Comparison of ENCODE assay signal across 1 mouse cellular context in the genomic region with DNA sequence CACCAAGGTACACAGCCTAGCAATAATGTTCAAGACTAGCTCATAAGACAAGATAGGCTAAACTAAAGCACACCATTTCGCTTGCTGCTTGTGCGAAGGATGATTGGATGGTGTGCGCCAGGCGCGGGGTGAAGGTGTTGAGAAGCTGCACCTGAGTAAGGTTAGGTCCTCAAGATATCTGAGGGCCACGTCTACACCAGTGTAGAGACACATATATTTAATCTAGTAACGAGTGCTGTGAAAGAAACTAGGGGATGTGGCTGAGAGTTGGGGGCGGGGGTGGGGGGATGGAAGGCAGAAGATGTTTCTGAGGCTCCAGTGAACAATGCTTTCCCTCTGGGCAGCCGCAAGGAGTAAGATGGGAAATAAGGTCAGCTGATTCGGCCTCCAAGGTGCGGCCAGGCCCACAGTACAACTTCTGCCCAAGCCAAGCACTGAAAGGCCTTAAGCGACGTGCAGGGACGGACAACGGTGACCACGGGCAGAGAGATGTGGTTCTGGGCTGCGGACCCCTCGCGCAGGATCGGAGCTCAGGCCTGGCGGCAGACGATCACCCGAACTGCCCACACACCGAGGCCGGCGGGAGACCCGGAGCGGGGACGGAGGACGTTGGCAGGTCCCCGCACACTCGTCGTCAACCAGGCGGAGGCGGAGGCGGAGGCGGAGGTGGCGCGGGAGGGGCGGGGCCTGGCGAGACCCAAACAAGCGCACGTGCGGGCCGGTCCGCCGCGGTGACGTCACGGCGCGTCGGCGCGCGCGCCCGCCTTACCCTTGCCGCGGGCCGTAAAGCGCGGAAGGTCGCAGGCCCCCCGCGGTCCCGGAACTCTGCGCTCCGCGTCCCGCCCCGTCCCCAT.
TF ChIP-seq lines count a peak whose summit lies in the region.

A gene (plus strand): TSS at position 766 of the 854 bp plus-strand sequence.

TF ChIP-seq in CH12.LX, 34 proteins besides CTCF, POLR2A, EP300 and RAD21 (continued from another document):
- no peak for TF ChIP-seq TBP (conservative IDR thresholded peaks at IDR 0.05; ENCODE audit: low read depth, low read length)
- no peak for TF ChIP-seq POLR2AphosphoS2 (IDR thresholded peaks at IDR 0.05; ENCODE audit: low read depth, low read length)
- TF ChIP-seq MYC (IDR thresholded peaks at IDR 0.05; ENCODE audit: low read depth, low read length), result no peak
- TF ChIP-seq GABPA (IDR thresholded peaks at IDR 0.05; ENCODE audit: insufficient replicate concordance, low read depth, low read length), result no peak
- TF ChIP-seq CHD2 (IDR thresholded peaks at IDR 0.05; ENCODE audit: low read length), result peak; percentile 31; the same call in 1 of the 2 replicates
- no peak for TF ChIP-seq PAX5 (IDR thresholded peaks at IDR 0.05; ENCODE audit: low read length)
- 0 out of 2 replicates have a peak, but pooled peaks have one; percentile 21 for TF ChIP-seq TCF12 (IDR thresholded peaks at IDR 0.05; ENCODE audit: low read depth, low read length)
- peak; percentile 52 for TF ChIP-seq HCFC1 (IDR thresholded peaks at IDR 0.05; ENCODE audit: low read depth, low read length)
- no peak for TF ChIP-seq KAT2A (IDR thresholded peaks at IDR 0.05; ENCODE audit: insufficient replicate concordance, low read length)
- no peak for TF ChIP-seq MAFK (IDR thresholded peaks at IDR 0.05; ENCODE audit: insufficient replicate concordance, low read length)
- TF ChIP-seq ZMIZ1 (IDR thresholded peaks at IDR 0.05; ENCODE audit: low read depth, low read length), result no peak
- no peak for TF ChIP-seq MAZ (IDR thresholded peaks at IDR 0.05; ENCODE audit: low read depth, low read length)
- no peak for TF ChIP-seq UBTF (IDR thresholded peaks at IDR 0.05; ENCODE audit: low read depth, low read length)
- TF ChIP-seq CHD1 (IDR thresholded peaks at IDR 0.05; ENCODE audit: low read depth, low read length), result no peak
- TF ChIP-seq ELF1 (IDR thresholded peaks at IDR 0.05; ENCODE audit: low read depth, low read length), result peak; percentile 72
- TF ChIP-seq ZKSCAN1 (IDR thresholded peaks at IDR 0.05; ENCODE audit: borderline replicate concordance, low read depth, low read length), result no peak
- peak; percentile 49; the same call in 1 of the 2 replicates for TF ChIP-seq NRF1 (IDR thresholded peaks at IDR 0.05; ENCODE audit: low read depth, low read length)
- peak; percentile 94 for TF ChIP-seq BHLHE40 (IDR thresholded peaks at IDR 0.05; ENCODE audit: low read depth, low read length)
- TF ChIP-seq JUND (conservative IDR thresholded peaks at IDR 0.05; ENCODE audit: low read depth, low read length), result no peak
- TF ChIP-seq ETS1 (conservative IDR thresholded peaks at IDR 0.05; ENCODE audit: low read depth, low read length), result no peak
- TF ChIP-seq NELFE (IDR thresholded peaks at IDR 0.05; ENCODE audit: low read depth, low read length), result no peak
- TF ChIP-seq MXI1 (IDR thresholded peaks at IDR 0.05; ENCODE audit: low read depth, low read length), result no peak
- TF ChIP-seq ZC3H11A (IDR thresholded peaks at IDR 0.05; ENCODE audit: low read depth, low read length), result no peak
- TF ChIP-seq IRF4 (IDR thresholded peaks at IDR 0.05; ENCODE audit: low read depth, low read length), result no peak
- TF ChIP-seq MAX (IDR thresholded peaks at IDR 0.05; ENCODE audit: low read length), result peak; percentile 72
- TF ChIP-seq SIN3A (IDR thresholded peaks at IDR 0.05; ENCODE audit: low read length), result peak; percentile 65; the same call in 1 of the 2 replicates
- no peak for TF ChIP-seq USF2 (conservative IDR thresholded peaks at IDR 0.05; ENCODE audit: low read depth, low read length)
- no peak for TF ChIP-seq RCOR1 (conservative IDR thresholded peaks at IDR 0.05; ENCODE audit: low read depth, low read length)
- no peak for TF ChIP-seq E2F4 (IDR thresholded peaks at IDR 0.05; ENCODE audit: insufficient replicate concordance, low read depth, low read length)
- no peak for TF ChIP-seq MEF2A (IDR thresholded peaks at IDR 0.05; ENCODE audit: borderline replicate concordance, low read depth, low read length)
- no peak for TF ChIP-seq SMC3 (IDR thresholded peaks at IDR 0.05; ENCODE audit: low read depth, low read length)
TF ChIP-seq in CH12.LX: peak in this region for 8.
